8 mouse cellular contexts compared by ENCODE assay signal in genomic region chr6:84476466-84476865, GRCm38 (mm10).
DNase-seq lines count a peak whose midpoint lies in the region; ATAC-seq and TF ChIP-seq lines count a peak whose summit lies in the region.

No protein-coding gene starts in this region.

- no peak for TF ChIP-seq CTCF in liver, postnatal 0 days (IDR thresholded peaks at IDR 0.05; ENCODE audit: low read depth)

- H3K4me1 ChIP-seq in heart, embryonic 10.5 days: peaks cover 16% of the 10 kb centered on the region
- H3K4me1 ChIP-seq in heart, embryonic 12.5 days (replicated peaks): 0 out of 2 replicates have a peak, but pooled peaks cover 7% of the 10 kb centered on the region
- no peaks in the 10 kb centered on the region for H3K4me1 ChIP-seq in liver, postnatal 0 days (ENCODE audit: insufficient read depth)

- H3K36me3 ChIP-seq in heart, embryonic 10.5 days: no peaks in the 10 kb centered on the region
- H3K36me3 ChIP-seq in heart, embryonic 12.5 days: no peaks in the 10 kb centered on the region
- no peaks in the 10 kb centered on the region for H3K36me3 ChIP-seq in liver, postnatal 0 days (replicated peaks; ENCODE audit: insufficient read depth, low read length)

- peaks cover 29% of the 10 kb centered on the region for H3K27me3 ChIP-seq in heart, embryonic 10.5 days (ENCODE audit: insufficient read depth, poor library complexity, severe bottlenecking)
- H3K27me3 ChIP-seq in heart, embryonic 12.5 days (replicated peaks): peaks cover 8% of the 10 kb centered on the region; the same call in 1 of the 2 replicates
- H3K27me3 ChIP-seq in liver, postnatal 0 days (ENCODE audit: insufficient read depth, low read length): no peaks in the 10 kb centered on the region

- H3K9ac ChIP-seq in heart, embryonic 12.5 days: no peak overlapping the region
- H3K9ac ChIP-seq in liver, postnatal 0 days (replicated peaks): no peak overlapping the region

- peak; percentile 74 for DNase-seq in heart, embryonic 10.5 days (ENCODE audit: low spot score)
- DNase-seq in urinary bladder, postnatal 4 days (ENCODE audit: low spot score in 2 of 2): peak; percentile 39 to 71
- no peak for DNase-seq in urinary bladder, adult 2 months (ENCODE audit: low spot score)
- peak; percentile 49 to 63 for DNase-seq in kidney, postnatal 25 days
- no peak for DNase-seq in liver, postnatal 0 days
- no peak for DNase-seq in thymus, adult 18-20 months

- WGBS in heart, embryonic 10.5 days: 61% methylated on average over 9 of the region's 9 CpGs
- 50% methylated on average over 9 of the region's 9 CpGs for WGBS in heart, embryonic 12.5 days
- WGBS in liver, postnatal 0 days (ENCODE audit: insufficient replicate concordance): 52% methylated on average over 9 of the region's 9 CpGs

- ATAC-seq in heart, embryonic 12.5 days (ENCODE audit: insufficient number of reproducible peaks, low FRiP score): no peak
- ATAC-seq in liver, postnatal 0 days: no peak
- ATAC-seq in megakaryocyte, adult 5-6 weeks (ENCODE audit: poor library complexity, severe bottlenecking): no peak

- no peak overlapping the region for H3K4me2 ChIP-seq in heart, embryonic 12.5 days
- H3K4me2 ChIP-seq in liver, postnatal 0 days (ENCODE audit: low read depth, low read length): no peak overlapping the region

- H3K9me3 ChIP-seq in heart, embryonic 10.5 days: no peaks in the 10 kb centered on the region
- H3K9me3 ChIP-seq in heart, embryonic 12.5 days (replicated peaks): no peaks in the 10 kb centered on the region
- H3K9me3 ChIP-seq in liver, postnatal 0 days (ENCODE audit: low read length): no peaks in the 10 kb centered on the region

- H3K4me3 ChIP-seq in heart, embryonic 10.5 days: no peak overlapping the region
- no peak overlapping the region for H3K4me3 ChIP-seq in heart, embryonic 12.5 days
- no peak overlapping the region for H3K4me3 ChIP-seq in liver, postnatal 0 days (ENCODE audit: low read depth, low read length)

- TF ChIP-seq EP300 in liver, postnatal 0 days (IDR thresholded peaks at IDR 0.05; ENCODE audit: low read depth): no peak

- no peak overlapping the region for H3K27ac ChIP-seq in heart, embryonic 10.5 days
- H3K27ac ChIP-seq in heart, embryonic 12.5 days (ENCODE audit: poor library complexity, severe bottlenecking): no peak overlapping the region
- no peak overlapping the region for H3K27ac ChIP-seq in liver, postnatal 0 days (ENCODE audit: low read depth)

Comparison
In these comparisons a context has a peak if more than half of its experiments do, and no peak if none do; other contexts are left out.
1. DNase-seq: peak in heart, embryonic 10.5 days (single experiment), urinary bladder, postnatal 4 days (2 of 2) and kidney, postnatal 25 days (2 of 2); none in urinary bladder, adult 2 months (single experiment), liver, postnatal 0 days (single experiment) and thymus, adult 18-20 months (0 of 2).